Mouse (Mus musculus): ENCODE data around the gene Spsb1.

DNA sequence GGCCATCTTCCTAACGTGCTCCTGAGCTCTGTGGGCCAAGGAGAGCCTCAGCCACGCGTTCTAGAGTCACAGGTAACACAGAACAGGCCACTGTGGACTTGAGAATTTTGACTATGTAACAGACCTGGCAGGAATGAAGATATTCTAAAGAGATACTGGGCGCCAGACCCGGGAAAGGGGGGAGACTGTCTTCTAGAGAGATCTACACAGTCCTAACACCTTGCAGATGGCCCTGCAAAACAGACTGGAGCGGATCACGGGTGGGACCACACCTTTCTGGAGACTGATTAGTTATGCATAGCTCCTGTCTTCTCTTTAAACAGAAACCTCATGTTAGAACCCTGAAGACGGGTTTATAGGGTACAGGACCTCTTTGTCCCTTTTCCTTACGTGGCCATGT is 100.1 kb downstream of the Spsb1 start:
- no peak for TF ChIP-seq CTCF (IDR thresholded peaks at IDR 0.05; ENCODE audit: insufficient read depth, low read depth, low read length)
- TF ChIP-seq POLR2A (IDR thresholded peaks at IDR 0.05; ENCODE audit: insufficient read depth, low read depth, low read length), result no peak
